Mouse (Mus musculus) kidney, embryonic 14.5 days (tissue): ENCODE results near the gene Higd1c. TPM values are rescaled to one million over a fixed set of nuclear protein-coding genes. Genes with fewer than 3 reads are reported as not detected.
"Not testable (repeated sequence)": the region's sequence is repeated elsewhere in the genome, so short reads cannot be mapped to it uniquely, and the experiment has no call there.

ENCODE experiments used
- ATAC-seq: fragments of 200-750 bp; cut with Nextera tagmentation; 2 replicates; pipeline ENCODE4 v1.8.0; 2017; ENCODE audit warnings: moderate number of reproducible peaks, mild to moderate bottlenecking, moderate TSS enrichment, moderate library complexity; ENCODE audit not compliant: low FRiP score, low TSS enrichment
- H3K27ac ChIP-seq: fragments of 300-500 bp; sonication (generic); 2 replicates; pipeline ENCODE4 v1.5.1; 2014; ENCODE audit warnings: low read depth, mild to moderate bottlenecking, low read length, moderate library complexity, mixed read lengths
- H3K27me3 ChIP-seq: fragments of 300-500 bp; sonication (generic); 2 replicates; pipeline ENCODE4 v1.6.1; 2014; ENCODE audit warnings: mild to moderate bottlenecking, low read length; ENCODE audit not compliant: control insufficient read depth, insufficient read depth
- H3K36me3 ChIP-seq: fragments of 300-500 bp; sonication (generic); 2 replicates; pipeline ENCODE4 v1.6.1; 2014; ENCODE audit warnings: low read length, mixed read lengths; ENCODE audit not compliant: control insufficient read depth, insufficient read depth
- H3K4me1 ChIP-seq: fragments of 300-500 bp; sonication (generic); 2 replicates; pipeline ENCODE4 v1.6.1; 2014; ENCODE audit warnings: low read length, mixed read lengths; ENCODE audit not compliant: control insufficient read depth, insufficient read depth
- H3K4me2 ChIP-seq: fragments of 300-500 bp; sonication (generic); replicated peaks from 2 replicates; pipeline ENCODE4 v1.6.1; 2014; ENCODE audit warnings: low read depth, mild to moderate bottlenecking, low read length
- H3K4me3 ChIP-seq: fragments of 300-500 bp; sonication (generic); 2 replicates; pipeline ENCODE4 v1.5.1; 2014; ENCODE audit warnings: mild to moderate bottlenecking, low read length
- H3K9ac ChIP-seq: fragments of 300-500 bp; sonication (generic); 2 replicates; pipeline ENCODE4 v1.6.1; 2014; ENCODE audit warnings: low read depth, mild to moderate bottlenecking, low read length, moderate library complexity
- H3K9me3 ChIP-seq: fragments of 300-500 bp; sonication (generic); 2 replicates; pipeline ENCODE4 v1.6.1; 2016; ENCODE audit warnings: low read length; ENCODE audit not compliant: control insufficient read depth
- WGBS: fragments of 180-500 bp; shearing (Covaris S2); extraction: QIAGEN DNeasy Blood & Tissue Kit; methylation state at CpG from one replicate; pipeline ENCODE4 v1.1.7; 2014; 5-methylcytosine and 5-hydroxymethylcytosine counted together
- polyA plus RNA-seq: library from polyadenylated mRNA; unstranded; fragments of >200 nt; fragmentation: Nextera tagmentation; extraction: Ambion mirVana; gene quantifications from 2 replicates; pipeline ENCODE4 v1.2.1, GENCODE M21; 2014

Gene Higd1c
- polyA plus RNA-seq, 1 experiment from 2014 or later: 0.77 TPM

DNA sequence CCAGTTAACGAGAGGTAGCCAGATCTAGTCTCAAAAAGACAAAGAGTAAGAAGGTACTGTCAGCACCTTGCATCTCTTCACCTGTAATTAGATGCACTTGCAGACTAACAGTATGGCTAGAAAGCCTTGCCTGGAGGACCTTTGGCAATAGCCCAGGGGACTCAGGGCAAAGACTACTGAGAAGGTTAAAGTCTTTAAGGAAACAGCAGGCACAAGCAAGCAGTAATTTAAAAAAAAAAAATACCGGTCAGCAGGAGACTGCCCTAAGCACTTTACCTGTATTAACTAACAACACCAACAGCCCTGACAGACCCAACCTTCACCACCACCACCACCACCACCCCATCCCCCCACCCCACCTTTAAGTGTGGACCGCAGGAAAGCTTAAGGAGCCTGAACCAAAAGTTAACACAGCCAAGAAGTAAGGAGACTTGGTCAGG lies 57.4 kb downstream of the Higd1c start, which contains the start of gene Gm5475:
Gene Gm5475, plus strand, starts transcription at position 390 of the 440 bp plus-strand sequence.
- WGBS: 24% methylated on average over 3 of the region's 3 CpGs
- Histone ChIP-seq H3K9ac (peak within 1 kb of the TSS; percentile 91), H3K4me2 (peak within 1 kb of the TSS; percentile 96), H3K4me1 (peaks cover 46% of the 10 kb centered on the region), H3K4me3 (peak within 1 kb of the TSS; percentile 94), H3K27ac (peak within 1 kb of the TSS; percentile 49)
- not testable (repeated sequence) for ATAC-seq, H3K27me3 ChIP-seq, H3K36me3 ChIP-seq, H3K9me3 ChIP-seq

GRCm38 (mm10) chr15:100422476-100422875 lies 58.1 kb downstream of the Higd1c start:
- Histone ChIP-seq H3K4me3 (peak overlapping the region; percentile 94), H3K27me3 (0 out of 2 replicates have a peak, but pooled peaks cover 6% of the 10 kb centered on the region), H3K4me2 (peak overlapping the region; percentile 96), H3K27ac (peak overlapping the region; percentile 49), H3K36me3 (no peaks in the 10 kb centered on the region), H3K9me3 (no peaks in the 10 kb centered on the region), H3K4me1 (peaks cover 46% of the 10 kb centered on the region), H3K9ac (peak overlapping the region; percentile 91)
- peak; percentile 58 for ATAC-seq
- under 1% methylated on average over 43 of the region's 44 CpGs for WGBS

DNA sequence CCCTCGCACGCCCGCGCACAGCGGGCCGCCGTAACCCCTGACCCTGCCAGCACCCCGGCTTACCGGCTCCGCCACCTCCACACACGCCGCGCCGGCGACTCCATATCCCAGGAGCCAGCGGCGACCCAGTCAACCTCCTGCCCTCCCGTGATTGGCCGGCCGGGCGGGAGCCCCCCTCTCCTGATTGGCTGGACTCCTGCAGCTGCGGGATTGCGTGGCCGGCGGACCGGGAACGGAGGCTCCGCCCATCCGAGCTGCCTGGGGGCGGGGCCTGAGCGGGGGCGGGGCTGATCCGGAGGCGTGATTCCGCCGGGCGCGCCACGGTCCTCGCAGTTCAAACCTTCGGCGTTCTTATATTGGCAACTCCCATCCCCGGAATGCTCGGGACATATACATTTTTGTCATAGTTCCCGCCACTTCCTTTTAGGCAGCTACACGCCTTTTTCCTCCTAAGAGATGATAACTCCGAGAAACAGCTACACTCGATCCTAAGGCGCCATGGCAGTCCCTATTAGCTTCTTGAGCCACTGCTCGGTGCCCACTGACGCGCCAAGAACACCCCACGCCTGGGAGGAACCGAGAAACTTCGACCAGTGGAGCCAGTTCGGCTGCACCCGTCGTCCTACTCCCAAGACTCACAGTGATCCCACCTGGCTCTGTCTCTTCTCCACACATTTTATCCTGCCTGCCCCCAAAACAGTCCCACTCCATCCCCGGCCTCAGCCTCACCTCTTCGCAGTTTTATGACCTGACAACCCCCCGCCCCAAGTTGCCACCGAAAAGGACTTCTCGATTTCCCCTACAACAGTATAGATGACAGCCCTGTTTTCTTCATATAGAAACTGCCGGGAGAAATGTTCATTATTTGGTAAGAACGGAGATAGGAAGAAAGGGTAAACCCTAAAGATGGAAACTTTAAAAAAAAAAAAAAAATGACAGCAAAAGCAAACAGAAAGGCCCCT lies 58.8 kb downstream of the Higd1c start:
- 1% methylated on average over 64 of the region's 65 CpGs for WGBS
- Histone ChIP-seq H3K9ac (peak overlapping the region; percentile 91), H3K27ac (peak overlapping the region; percentile 49; the same call in 1 of the 2 replicates), H3K27me3 (0 out of 2 replicates have a peak, but pooled peaks cover 6% of the 10 kb centered on the region), H3K9me3 (no peaks in the 10 kb centered on the region), H3K36me3 (no peaks in the 10 kb centered on the region), H3K4me1 (peaks cover 40% of the 10 kb centered on the region), H3K4me3 (peak overlapping the region; percentile 94), H3K4me2 (peak overlapping the region; percentile 96)
- ATAC-seq: peak; percentile 96

DNA sequence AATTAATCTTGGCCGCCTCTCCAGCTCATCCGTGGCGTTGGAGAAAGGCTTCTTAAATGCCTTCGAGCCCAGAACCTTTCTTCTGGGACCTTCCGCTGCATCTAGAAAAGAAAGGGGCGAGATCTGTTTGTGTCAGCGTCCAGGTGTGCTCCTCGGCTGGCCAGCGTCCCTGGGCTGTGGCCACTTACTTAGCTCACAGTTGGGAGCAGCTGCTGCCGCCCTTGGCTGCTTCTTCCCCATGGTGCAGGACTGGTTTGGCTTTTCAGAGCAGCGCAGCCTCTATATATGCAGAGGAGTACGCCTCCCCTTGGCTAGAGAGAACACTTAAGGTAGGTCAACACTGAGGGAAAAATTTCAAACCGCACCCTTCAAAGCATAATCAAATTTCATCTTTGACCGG lies 59.6 kb downstream of the Higd1c start:
- peak overlapping the region; percentile 56; the same call in 1 of the 2 replicates for H3K9ac ChIP-seq
- H3K27ac ChIP-seq: peak overlapping the region; percentile 1; the same call in 1 of the 2 replicates
- H3K27me3 ChIP-seq: 0 out of 2 replicates have a peak, but pooled peaks cover 6% of the 10 kb centered on the region
- peak overlapping the region; percentile 96 for H3K4me2 ChIP-seq
- H3K9me3 ChIP-seq: no peaks in the 10 kb centered on the region
- peaks cover 37% of the 10 kb centered on the region; the same call in 1 of the 2 replicates for H3K4me1 ChIP-seq
- 4% methylated on average over 14 of the region's 14 CpGs for WGBS
- ATAC-seq: no peak
- peak overlapping the region; percentile 94 for H3K4me3 ChIP-seq
- no peaks in the 10 kb centered on the region for H3K36me3 ChIP-seq

DNA sequence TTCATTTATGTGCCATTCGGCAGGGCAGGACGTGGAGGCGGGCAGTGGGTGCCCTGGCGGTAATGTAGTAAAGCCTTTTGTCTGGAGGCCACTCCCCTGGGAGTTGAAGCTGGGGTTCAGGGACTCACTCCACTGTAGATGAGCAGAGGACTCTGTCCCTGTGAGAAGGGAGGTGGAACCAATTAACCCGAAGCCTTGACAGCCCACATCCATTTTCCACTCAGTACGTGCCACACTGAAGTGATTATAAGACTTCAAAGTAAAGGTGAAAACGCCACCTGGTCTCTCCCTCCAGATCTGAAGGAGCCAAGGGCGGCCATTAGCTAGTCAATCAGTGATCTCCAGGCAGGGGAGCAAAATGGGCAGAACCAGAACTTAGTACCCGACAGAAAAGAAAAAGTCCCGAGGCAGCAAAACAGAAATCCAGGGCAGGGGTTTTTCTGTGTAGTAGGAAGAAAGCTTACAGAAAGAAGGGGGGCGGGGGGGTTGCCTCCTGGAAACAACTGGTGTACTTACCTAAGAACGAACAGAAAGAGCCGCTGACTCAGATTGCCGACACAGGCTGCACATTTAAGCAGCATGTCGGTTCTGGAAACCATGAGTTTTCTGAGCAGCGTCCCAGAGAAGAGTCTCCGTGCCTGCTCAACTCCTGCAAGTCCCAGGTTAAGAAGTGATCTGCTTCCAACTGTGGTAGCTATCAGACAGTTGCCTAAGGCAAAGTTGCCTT lies 60.2 kb downstream of the Higd1c start, which contains the start of gene Slc11a2:
Gene Slc11a2, minus strand, starts transcription at position 677 of the 727 bp plus-strand sequence.
- Histone ChIP-seq H3K4me2 (peak within 1 kb of the TSS; percentile 96), H3K27me3 (0 out of 2 replicates have a peak, but pooled peaks cover 6% of the 10 kb centered on the region), H3K27ac (peak within 1 kb of the TSS; percentile 1; the same call in 1 of the 2 replicates), H3K9ac (peak within 1 kb of the TSS; percentile 56; the same call in 1 of the 2 replicates), H3K4me1 (peaks cover 32% of the 10 kb centered on the region; the same call in 1 of the 2 replicates), H3K4me3 (peak within 1 kb of the TSS; percentile 94), H3K9me3 (no peaks in the 10 kb centered on the region), H3K36me3 (no peaks in the 10 kb centered on the region)
- ATAC-seq: no peak
- 17% methylated on average over 17 of the region's 17 CpGs for WGBS

GRCm38 (mm10) chr15:100428296-100428905 lies 64.1 kb downstream of the Higd1c start:
- peaks cover 11% of the 10 kb centered on the region; the same call in 1 of the 2 replicates for H3K4me1 ChIP-seq
- H3K36me3 ChIP-seq: no peaks in the 10 kb centered on the region
- H3K27ac ChIP-seq: no peak overlapping the region
- ATAC-seq: peak; percentile 72; the same call in 1 of the 2 replicates
- 0 out of 2 replicates have a peak, but pooled peaks cover 4% of the 10 kb centered on the region for H3K27me3 ChIP-seq
- WGBS: 63% methylated on average over 13 of the region's 13 CpGs
- H3K4me2 ChIP-seq: no peak overlapping the region
- no peak overlapping the region for H3K9ac ChIP-seq
- H3K4me3 ChIP-seq: no peak overlapping the region
- H3K9me3 ChIP-seq: no peaks in the 10 kb centered on the region

- no peak for ATAC-seq
- no peak overlapping the region for H3K9ac ChIP-seq
- WGBS: 60% methylated on average over 11 of the region's 11 CpGs
- H3K9me3 ChIP-seq: no peaks in the 10 kb centered on the region
- H3K4me1 ChIP-seq: no peaks in the 10 kb centered on the region
- H3K27me3 ChIP-seq: 0 out of 2 replicates have a peak, but pooled peaks cover 3% of the 10 kb centered on the region
- no peaks in the 10 kb centered on the region for H3K36me3 ChIP-seq
- H3K4me3 ChIP-seq: no peak overlapping the region
- no peak overlapping the region for H3K27ac ChIP-seq
- no peak overlapping the region for H3K4me2 ChIP-seq
These were observed 65.7 kb downstream of the Higd1c start for GRCm38 (mm10) chr15:100429959-100430565.

DNA sequence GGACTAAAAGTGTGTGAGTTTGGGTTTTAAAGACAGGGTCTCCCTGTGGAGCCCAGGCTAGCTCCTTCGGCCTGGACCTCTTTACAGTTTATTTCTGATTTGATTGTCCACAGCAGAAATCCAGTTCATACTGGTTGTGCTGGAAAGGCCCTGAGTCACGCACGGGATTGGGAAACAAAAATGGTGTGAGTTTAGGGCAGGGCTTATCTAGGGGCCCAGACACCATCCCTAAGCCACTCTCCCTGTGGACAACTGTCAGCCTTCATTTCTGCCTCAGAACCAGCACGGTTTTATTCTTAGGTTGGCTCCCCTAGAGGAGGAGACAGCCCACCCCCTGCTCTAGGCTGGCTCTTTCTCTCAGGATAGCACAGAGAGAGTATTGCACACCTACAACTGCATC lies 68.9 kb downstream of the Higd1c start:
- no peaks in the 10 kb centered on the region for H3K9me3 ChIP-seq
- no peak for ATAC-seq
- no peak overlapping the region for H3K9ac ChIP-seq

More for the DNA sequence above, 68.9 kb downstream of the Higd1c start:
- Histone ChIP-seq H3K27me3 (no peaks in the 10 kb centered on the region), H3K4me2 (no peak overlapping the region), H3K27ac (no peak overlapping the region), H3K4me1 (no peaks in the 10 kb centered on the region), H3K36me3 (no peaks in the 10 kb centered on the region), H3K4me3 (no peak overlapping the region)
- 70% methylated on average over 4 of the region's 4 CpGs for WGBS
